Mouse (Mus musculus): ENCODE measurements at regions not wholly inside any gene's neighbourhood (a gene's known extent, or its start where the extent isn't known, plus 50 kb on each side); places are given as distances from the start of the nearest gene placed in this dataset.
"Not testable (repeated sequence)": the region's sequence is repeated elsewhere in the genome, so short reads cannot be mapped to it uniquely, and the experiment has no call there.

GRCm38 (mm10) chr19:32974778-32975240 lies 217.5 kb downstream of the Pten start:
- peak; percentile 57 for DNase-seq

- DNase-seq = no peak
These were observed 218.0 kb downstream of the Pten start for GRCm38 (mm10) chr19:32975303-32975702.

GRCm38 (mm10) chr19:32976507-32976906 lies 219.2 kb downstream of the Pten start:
- DNase-seq = no peak

GRCm38 (mm10) chr19:32978037-32978745 lies 220.9 kb downstream of the Pten start:
- no peak for DNase-seq

GRCm38 (mm10) chr19:32980142-32980541 lies 222.8 kb downstream of the Pten start:
- no peak for DNase-seq

GRCm38 (mm10) chr19:32988713-32989112 lies 231.4 kb downstream of the Pten start:
- DNase-seq = no peak

GRCm38 (mm10) chr19:32989346-32989745 lies 232.0 kb downstream of the Pten start:
- no peak for DNase-seq

GRCm38 (mm10) chr19:32990576-32990975 lies 233.3 kb downstream of the Pten start:
- no peak for DNase-seq

GRCm38 (mm10) chr19:32998576-32999170 lies 241.4 kb downstream of the Pten start:
- no peak for DNase-seq

- no peak for DNase-seq
These were observed 250.3 kb downstream of the Pten start for GRCm38 (mm10) chr19:33007582-33007981.

- DNase-seq = no peak
These were observed 250.8 kb downstream of the Pten start for GRCm38 (mm10) chr19:33008076-33008475.

- DNase-seq = no peak
These were observed 251.5 kb downstream of the Pten start for GRCm38 (mm10) chr19:33008794-33009193.

GRCm38 (mm10) chr19:33010886-33011446 lies 253.7 kb downstream of the Pten start:
- no peak for DNase-seq

- DNase-seq = not testable (repeated sequence)
These were observed 257.6 kb downstream of the Pten start for GRCm38 (mm10) chr19:33014879-33015278.

GRCm38 (mm10) chr19:33021161-33021560 lies 263.9 kb downstream of the Pten start:
- DNase-seq = peak; percentile 30

- DNase-seq = no peak
These were observed 265.6 kb downstream of the Pten start for GRCm38 (mm10) chr19:33022839-33023428.

- no peak for DNase-seq
These were observed 272.6 kb downstream of the Pten start for GRCm38 (mm10) chr19:33029688-33030444.

GRCm38 (mm10) chr19:33040512-33040911 lies 283.2 kb downstream of the Pten start:
- no peak for DNase-seq

GRCm38 (mm10) chr19:33040991-33041390 lies 283.7 kb downstream of the Pten start:
- DNase-seq = no peak

GRCm38 (mm10) chr19:33042760-33043159 lies 285.5 kb downstream of the Pten start:
- DNase-seq = no peak

GRCm38 (mm10) chr19:33043696-33044095 lies 286.4 kb downstream of the Pten start:
- no peak for DNase-seq

GRCm38 (mm10) chr19:33048754-33049442 lies 291.6 kb downstream of the Pten start:
- DNase-seq = no peak

Measured in kidney, postnatal 14 days (tissue).